Mouse (Mus musculus): Measurements from ENCODE around the gene Pou3f1.

Pou3f1 gene

DNA sequence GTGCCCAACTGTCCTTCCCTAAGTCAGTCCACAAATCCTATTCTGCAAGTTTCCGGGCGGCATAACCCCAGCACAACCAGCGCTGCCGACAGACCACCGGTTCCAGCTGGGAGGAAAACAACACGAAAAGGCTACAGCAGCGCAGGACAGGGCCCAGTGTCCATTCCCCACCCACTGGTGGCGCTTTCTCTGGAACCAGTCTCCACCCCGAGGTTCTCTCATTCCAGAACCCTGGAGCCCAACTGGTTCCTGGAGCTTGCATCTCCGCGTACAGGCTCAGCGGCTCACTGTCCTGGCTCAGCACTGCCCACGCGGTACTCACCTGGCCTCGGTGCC is at the start of gene Pou3f1:
Gene Pou3f1, plus strand, starts transcription at position 290 of the 336 bp plus-strand sequence.
- DNase-seq (ENCODE audit: low read depth), result no peak

- no peak for DNase-seq (ENCODE audit: low read depth)
Measured at GRCm38 (mm10) chr4:124607166-124607565, 49.4 kb upstream of the Pou3f1 start.

DNA sequence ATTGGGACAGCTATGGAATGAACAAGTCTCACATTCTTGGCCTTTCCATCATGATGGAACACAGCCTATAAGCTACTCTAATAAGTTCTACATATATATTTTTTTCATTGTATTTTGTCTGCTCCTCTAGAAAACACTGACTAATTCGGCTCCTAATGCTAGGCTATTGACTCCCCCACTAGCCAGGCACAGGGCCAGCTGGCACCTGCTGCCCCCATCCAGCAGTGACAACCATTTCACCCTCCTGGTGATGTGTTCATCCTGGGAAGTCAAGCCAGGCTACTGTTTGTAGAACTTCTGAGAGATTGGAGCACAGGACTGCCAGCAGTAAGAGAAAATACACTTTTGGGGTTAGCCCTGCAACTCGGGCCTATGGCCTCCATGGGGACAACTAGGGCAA is 46.5 kb upstream of the Pou3f1 start:
- DNase-seq (ENCODE audit: low read depth), result no peak

DNA sequence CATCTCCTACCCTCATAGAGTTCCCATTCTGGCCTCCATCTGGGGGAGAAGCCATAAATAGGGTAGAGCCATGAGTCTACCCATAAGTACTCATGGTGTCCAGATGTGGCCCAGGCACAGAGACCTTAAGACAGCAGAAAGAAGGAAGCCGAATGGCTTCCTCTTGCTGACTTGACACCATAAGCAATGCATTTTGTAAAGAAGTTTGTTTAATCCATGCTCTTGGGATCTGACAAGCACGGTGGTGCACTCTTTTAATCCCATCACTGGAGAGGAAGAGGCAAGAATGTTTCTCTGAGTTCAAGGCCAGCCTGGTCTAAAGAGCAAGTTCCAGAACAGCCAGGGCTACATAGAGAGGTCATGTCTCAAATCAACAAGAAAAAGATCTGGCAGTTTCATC is 45.9 kb upstream of the Pou3f1 start, which contains the start of gene 3100002H09Rik:
Gene 3100002H09Rik, minus strand, starts transcription at position 101 of the 400 bp plus-strand sequence.
- no peak for DNase-seq (ENCODE audit: low read depth)

DNA sequence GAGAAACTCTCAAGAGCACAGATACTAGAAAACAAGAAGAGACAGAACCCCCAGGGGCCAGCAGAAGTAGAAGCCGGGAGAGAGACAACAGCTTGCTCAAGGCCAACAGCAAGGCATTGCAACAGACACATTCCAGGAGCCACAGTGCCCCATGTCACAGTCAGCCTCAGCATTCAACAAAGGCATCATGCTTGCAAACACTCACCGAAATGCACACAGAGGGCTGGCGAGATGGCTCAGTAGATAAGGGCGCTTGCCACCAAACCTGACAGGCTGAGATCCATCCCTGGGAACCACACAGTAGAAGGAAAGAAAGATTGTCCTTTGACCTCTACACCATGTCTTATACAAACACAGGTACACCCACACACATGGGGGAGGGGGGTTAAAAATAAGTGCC is 44.8 kb upstream of the Pou3f1 start:
- DNase-seq (ENCODE audit: low read depth), result no peak

GRCm38 (mm10) chr4:124614189-124614588 is 42.4 kb upstream of the Pou3f1 start:
- DNase-seq (ENCODE audit: low read depth), result no peak

DNA sequence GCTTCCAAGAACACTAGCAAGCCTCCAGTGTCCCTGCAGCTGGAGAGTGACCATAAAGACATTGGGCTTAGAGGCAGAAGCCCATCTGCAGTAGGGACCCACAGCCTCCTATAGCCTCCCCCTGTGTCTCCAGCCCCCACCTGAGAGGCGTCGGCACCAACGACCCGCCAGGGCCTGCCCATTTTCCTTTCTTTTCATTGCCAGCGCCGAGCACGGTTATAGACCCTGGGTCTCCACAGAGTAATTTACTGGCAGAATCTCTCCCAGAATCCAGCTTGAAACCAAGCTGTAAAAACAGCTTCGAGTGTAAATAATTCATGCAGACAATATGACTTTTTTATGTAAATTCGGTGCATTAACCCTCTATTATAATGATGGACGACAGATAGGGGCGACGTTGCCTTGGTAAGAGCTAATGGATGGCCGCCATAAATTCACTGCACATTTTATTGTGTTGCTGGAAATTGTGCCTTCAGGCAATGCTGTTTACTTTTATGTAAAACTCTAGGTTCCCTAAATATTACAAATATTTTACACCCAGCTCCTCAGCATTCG is 41.1 kb upstream of the Pou3f1 start:
- no peak for DNase-seq (ENCODE audit: low read depth)

- DNase-seq (ENCODE audit: low read depth), result no peak
Measured at GRCm38 (mm10) chr4:124615986-124616385, 40.6 kb upstream of the Pou3f1 start.

- no peak for DNase-seq (ENCODE audit: low read depth)
Measured at GRCm38 (mm10) chr4:124616636-124617035, 40.0 kb upstream of the Pou3f1 start.

DNA sequence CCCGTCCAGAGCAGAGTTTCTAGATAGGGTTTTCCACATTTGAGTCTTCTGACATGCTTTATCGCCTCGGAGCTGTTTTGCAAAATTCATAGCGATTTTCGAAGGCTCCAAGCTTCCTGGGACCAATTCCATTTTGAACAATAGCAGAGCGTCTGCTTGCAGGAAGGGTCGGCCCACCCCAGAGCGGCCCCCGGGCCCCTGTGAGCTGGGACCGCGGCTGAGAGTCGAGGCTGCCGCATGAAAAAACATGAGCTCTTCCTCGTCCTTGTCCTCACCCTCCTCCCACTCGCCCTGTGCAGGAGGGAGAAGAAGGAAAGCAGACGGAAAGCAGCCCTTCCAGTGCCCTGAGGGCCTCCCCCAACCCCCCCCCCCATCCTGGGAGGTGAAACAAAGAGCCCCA is 38.0 kb upstream of the Pou3f1 start:
- DNase-seq (ENCODE audit: low read depth), result no peak

DNA sequence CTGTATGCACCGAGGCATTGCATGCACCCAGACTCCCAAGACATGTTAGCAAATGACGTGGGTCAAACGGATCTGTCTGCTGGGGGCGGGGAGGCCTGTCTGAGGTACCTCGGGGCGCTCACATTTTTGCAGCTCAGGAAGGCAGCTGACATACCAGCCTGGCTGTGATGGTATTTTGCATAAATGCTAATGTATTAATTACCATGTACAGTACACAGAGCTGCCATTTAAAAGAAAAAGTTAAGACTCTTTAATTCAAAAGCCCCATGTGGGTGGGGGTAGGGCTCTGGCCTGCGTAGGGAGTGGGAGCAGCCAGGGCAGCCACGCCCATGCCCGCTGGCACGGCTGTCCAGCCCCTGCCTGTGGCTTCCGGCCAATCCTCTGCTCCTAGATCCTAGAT is 35.2 kb upstream of the Pou3f1 start:
- DNase-seq (ENCODE audit: low read depth), result no peak

GRCm38 (mm10) chr4:124622566-124622965 is 34.0 kb upstream of the Pou3f1 start:
- DNase-seq (ENCODE audit: low read depth), result no peak

- no peak for DNase-seq (ENCODE audit: low read depth)
Measured at GRCm38 (mm10) chr4:124624111-124624581, 32.5 kb upstream of the Pou3f1 start.

DNA sequence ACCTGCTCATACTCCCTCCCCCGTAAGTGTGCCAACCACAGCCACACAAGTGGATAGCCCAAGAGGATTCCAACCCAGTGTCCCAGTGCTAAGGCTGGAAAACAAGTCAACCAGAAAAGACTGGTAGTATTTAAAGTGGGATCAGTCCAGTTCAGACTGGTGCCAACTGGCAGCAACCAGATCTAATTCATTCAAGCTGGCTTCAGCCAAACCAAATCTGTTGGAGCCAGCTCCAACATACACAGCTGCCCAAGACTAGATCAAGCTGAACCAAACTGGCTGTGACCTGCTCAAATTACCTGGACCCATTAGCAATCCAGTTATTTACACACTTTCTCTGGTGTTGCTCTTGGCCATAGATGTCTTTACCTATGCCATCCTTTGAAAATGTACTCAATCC is 29.8 kb upstream of the Pou3f1 start:
- no peak for DNase-seq (ENCODE audit: low read depth)

DNA sequence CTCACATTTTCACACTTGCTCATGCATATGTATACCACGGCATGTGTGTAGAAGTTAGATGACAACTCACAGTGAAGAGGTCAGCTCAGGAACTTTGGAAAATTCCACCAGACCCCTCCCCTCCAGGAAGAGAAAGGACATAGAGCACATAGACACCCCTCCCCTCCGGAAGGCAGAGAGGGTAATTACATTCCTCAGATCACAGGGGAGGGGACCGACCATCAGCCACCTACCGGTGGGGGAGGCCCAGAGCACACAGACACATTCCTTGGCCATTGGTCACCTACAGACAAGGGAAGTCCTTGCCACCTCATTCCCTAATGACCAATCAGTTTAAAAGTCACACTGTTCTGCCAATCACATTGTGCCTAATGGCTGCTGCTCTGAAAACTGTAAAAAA is 25.2 kb upstream of the Pou3f1 start:
- no peak for DNase-seq (ENCODE audit: low read depth)

DNA sequence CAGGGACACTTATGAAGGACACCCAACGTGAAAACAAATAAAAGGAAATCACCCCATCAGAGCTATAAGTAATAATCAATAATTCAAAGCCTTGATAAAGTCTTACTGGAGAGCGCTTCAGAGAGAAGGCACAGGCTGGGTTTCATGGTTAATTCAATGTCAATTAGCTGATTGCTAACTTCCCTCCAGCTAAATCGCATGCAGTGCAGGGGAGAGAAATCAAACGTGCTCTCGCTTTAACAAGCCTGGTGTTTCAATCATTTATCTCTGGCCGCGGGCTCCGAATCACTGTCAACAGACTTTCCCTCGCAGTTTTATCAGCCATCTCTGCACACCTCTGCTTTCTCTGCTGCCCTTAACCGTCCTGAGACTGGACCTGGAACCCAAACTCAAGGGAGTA is 23.8 kb upstream of the Pou3f1 start:
- DNase-seq (ENCODE audit: low read depth), result no peak

DNA sequence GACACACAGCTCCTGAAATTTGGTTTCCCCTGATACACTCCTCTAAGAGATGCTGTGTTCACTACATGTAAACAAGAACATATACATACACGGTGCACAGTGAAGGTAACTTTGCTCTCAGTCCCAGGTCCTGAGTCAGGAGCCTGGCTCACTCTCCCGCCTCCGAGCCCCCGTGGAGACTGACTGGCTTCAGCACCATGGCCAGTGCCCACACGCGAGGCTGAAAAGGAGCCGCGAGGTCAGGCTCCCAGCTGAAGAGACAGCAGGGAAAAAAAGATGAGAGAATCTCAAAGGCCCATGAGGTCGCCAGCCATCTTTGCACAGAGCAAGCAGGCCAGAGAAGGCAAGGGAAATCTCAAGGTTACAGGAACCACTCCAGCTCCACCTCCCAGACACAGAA is 23.3 kb upstream of the Pou3f1 start:
- DNase-seq (ENCODE audit: low read depth), result peak; percentile 19

DNA sequence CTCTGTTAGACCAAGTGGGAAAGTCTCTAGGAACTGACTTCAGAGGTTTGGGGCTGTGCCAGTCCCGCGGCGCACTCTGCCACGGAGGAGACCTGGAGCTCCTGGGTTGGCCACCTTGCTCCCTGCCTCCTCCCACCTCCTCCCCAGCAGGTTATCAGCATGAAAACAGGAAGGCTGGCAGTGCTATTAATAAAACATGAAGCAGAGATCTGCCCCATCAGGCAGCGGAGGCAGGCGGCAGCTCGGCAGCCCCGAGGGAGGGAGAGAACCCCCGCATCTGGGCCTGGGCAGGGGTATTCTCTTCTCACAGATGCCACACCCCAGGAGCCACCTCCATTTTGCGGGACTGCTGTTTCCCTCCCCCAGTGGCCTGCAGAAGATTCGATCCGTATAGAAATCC is 16.9 kb upstream of the Pou3f1 start:
- DNase-seq (ENCODE audit: low read depth), result no peak

GRCm38 (mm10) chr4:124643859-124644258 is 12.7 kb upstream of the Pou3f1 start:
- no peak for DNase-seq (ENCODE audit: low read depth)

DNA sequence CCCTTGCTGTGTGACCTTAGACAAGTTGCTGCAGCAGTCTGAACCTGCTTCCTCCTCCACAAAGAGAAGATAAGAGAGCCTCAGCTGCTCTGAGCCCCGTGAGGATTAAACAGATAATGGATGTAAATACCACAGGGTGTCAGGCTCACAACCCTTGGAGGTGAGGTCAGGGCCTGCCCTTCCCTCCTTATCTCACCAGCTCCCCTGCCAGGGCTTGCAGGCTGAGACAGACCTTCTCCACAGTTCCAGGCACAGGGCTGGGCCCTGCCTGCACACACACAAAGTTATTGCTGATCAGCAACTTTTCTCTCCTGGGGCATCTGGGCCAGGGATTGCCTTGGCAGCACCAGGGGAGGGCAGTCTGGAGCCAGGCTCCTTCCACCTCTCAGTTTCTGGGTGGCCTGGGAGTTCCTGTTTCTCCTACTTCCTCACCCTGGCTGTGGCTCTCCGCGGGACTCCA is 11.6 kb upstream of the Pou3f1 start:
- peak; percentile 38 for DNase-seq (ENCODE audit: low read depth)

DNA sequence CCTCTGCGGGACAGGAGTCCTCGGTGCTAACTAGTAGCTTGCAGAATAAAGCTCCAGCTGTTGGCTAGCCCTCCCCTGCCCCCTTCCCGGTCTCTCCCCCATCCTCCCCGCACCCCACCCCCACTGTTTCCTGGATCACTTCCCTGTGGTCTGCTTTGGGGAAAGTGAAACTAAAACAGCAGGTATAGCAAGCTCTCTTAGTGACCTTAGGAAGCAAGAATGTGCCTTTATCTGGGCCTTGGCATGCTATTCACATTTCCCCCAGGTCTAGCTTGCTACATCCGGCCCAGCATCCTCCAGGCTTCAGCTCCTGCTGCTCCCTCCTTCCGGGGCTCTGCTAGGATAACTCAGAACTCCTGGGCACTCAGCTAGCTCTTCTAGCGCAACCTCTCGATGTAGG is 10.0 kb upstream of the Pou3f1 start:
- no peak for DNase-seq (ENCODE audit: low read depth)

GRCm38 (mm10) chr4:124647909-124648308 is 8.7 kb upstream of the Pou3f1 start:
- DNase-seq (ENCODE audit: low read depth), result no peak

DNA sequence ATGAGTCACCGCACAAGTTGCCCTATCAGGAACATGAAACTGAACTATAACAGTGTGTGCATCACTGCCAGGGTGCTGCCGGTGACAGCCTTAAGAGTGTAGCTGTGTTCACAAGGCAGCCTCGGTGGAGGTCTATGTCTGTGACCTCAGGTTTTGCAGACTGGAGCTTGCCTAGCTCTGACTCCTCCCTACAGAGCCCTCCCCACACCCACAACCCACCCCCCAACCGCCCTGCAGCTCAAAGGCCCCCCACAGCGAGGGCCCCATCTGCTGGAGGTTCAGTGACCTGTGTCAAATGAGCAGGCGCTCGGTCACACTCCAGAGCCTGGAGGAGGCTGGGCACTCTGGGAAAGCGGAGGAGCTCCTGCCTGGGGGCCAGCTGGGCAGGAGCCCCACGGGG is 3.7 kb upstream of the Pou3f1 start:
- DNase-seq (ENCODE audit: low read depth), result no peak

- DNase-seq (ENCODE audit: low read depth), result peak; percentile 34
Measured at GRCm38 (mm10) chr4:124656854-124657650, 445 bp downstream of the Pou3f1 start.

All from c-Kit-positive CD71-positive TER-119-negative erythroid progenitor cells, embryonic 14.5 days (primary cell).